Mouse (Mus musculus) MEL (cell line): ENCODE data around the gene Nfx1. TPM values are rescaled to one million over a fixed set of nuclear protein-coding genes. Genes with fewer than 3 reads are reported as not detected.

ENCODE experiments used
- DNase-seq: peaks from one replicate; pipeline ENCODE4 v3.0.0; 2011; ENCODE audit warnings: low read depth, low spot score
- H3K27ac ChIP-seq: 2 replicates; pipeline ENCODE4 v1.5.1; 2012; ENCODE audit warnings: low read depth, mild to moderate bottlenecking, control low read depth, low read length, moderate library complexity; ENCODE audit not compliant: control insufficient read depth
- H3K27me3 ChIP-seq, 2 experiments: fragments of 150-350 bp in 1 of 2; sonication (generic) in 1 of 2; 2 replicates each; pipeline ENCODE4 v1.6.1; 2012; ENCODE audit warnings: low read length in 2 of 2, mild to moderate bottlenecking in 2 of 2, improper control_type of control experiment in 1 of 2, moderate library complexity in 1 of 2; ENCODE audit not compliant: insufficient read depth in 2 of 2, control insufficient read depth in 1 of 2
- H3K36me3 ChIP-seq, 2 experiments: 2 replicates each; pipeline ENCODE4 v1.6.1; 2012 to 2014; ENCODE audit warnings: low read length in 2 of 2, improper control_type of control experiment in 1 of 2, inconsistent platforms in 1 of 2, mild to moderate bottlenecking in 1 of 2; ENCODE audit not compliant: insufficient read depth in 2 of 2, control insufficient read depth in 1 of 2
- H3K4me1 ChIP-seq, 2 experiments: fragments of 150-350 bp in 1 of 2; sonication (generic) in 1 of 2; 2 replicates each; pipeline ENCODE4 v1.6.1; 2012; ENCODE audit warnings: low read length in 2 of 2, improper control_type of control experiment in 1 of 2, mild to moderate bottlenecking in 1 of 2; ENCODE audit not compliant: insufficient read depth in 2 of 2, control insufficient read depth in 1 of 2
- H3K4me3 ChIP-seq, 2 experiments: fragments of 150-350 bp in 1 of 2; sonication (generic) in 1 of 2; 2 replicates each; pipeline ENCODE4 v1.5.1; 2012; ENCODE audit warnings: low read depth in 2 of 2, low read length in 2 of 2, mild to moderate bottlenecking in 2 of 2, moderate library complexity in 2 of 2, control low read depth in 1 of 2, improper control_type of control experiment in 1 of 2; ENCODE audit not compliant: control insufficient read depth in 1 of 2, insufficient read depth in 1 of 2
- H3K79me2 ChIP-seq: 2 replicates; pipeline ENCODE4 v1.6.1; 2012; ENCODE audit warnings: mild to moderate bottlenecking, low read length, moderate library complexity; ENCODE audit not compliant: control insufficient read depth, poor library complexity, insufficient read depth
- H3K9ac ChIP-seq: 2 replicates; pipeline ENCODE4 v1.6.1; 2012; ENCODE audit warnings: low read depth, mild to moderate bottlenecking, control low read depth, low read length, moderate library complexity; ENCODE audit not compliant: control insufficient read depth, poor library complexity, severe bottlenecking
- H3K9me3 ChIP-seq: fragments of 150-350 bp; sonication (generic); replicated peaks from 2 replicates; pipeline ENCODE4 v1.6.1; 2012; ENCODE audit warnings: mild to moderate bottlenecking, low read length, improper control_type of control experiment, moderate library complexity; ENCODE audit not compliant: insufficient read depth
- CHD2 ChIP-seq: IDR thresholded peaks from 2 replicates; pipeline ENCODE4 v1.6.1; 2011; ENCODE audit warnings: low read length, improper control_type of control experiment
- CTCF ChIP-seq, 3 experiments: IDR thresholded peaks in 2 of 3; conservative IDR thresholded peaks in 1 of 3; 2 replicates each; pipeline ENCODE4 v1.5.1; 2011 to 2012; ENCODE audit warnings: low read length in 3 of 3, low read depth in 2 of 3, mild to moderate bottlenecking in 2 of 3, improper control_type of control experiment in 1 of 3, inconsistent platforms in 1 of 3, mixed read lengths in 1 of 3, moderate library complexity in 1 of 3; ENCODE audit not compliant: control insufficient read depth in 1 of 3, insufficient read depth in 1 of 3, poor library complexity in 1 of 3, severe bottlenecking in 1 of 3
- E2F4 ChIP-seq: IDR thresholded peaks from 2 replicates; pipeline ENCODE4 v1.6.1; 2011; ENCODE audit warnings: low read depth, low read length, improper control_type of control experiment, borderline replicate concordance
- ELF1 ChIP-seq: IDR thresholded peaks from 2 replicates; pipeline ENCODE4 v1.6.1; 2014; ENCODE audit warnings: low read depth, mild to moderate bottlenecking, inconsistent platforms, low read length, improper control_type of control experiment, moderate library complexity
- EP300 ChIP-seq, 2 experiments: IDR thresholded peaks; 2 replicates each; pipeline ENCODE4 v1.6.1; 2011; ENCODE audit warnings: improper control_type of control experiment in 2 of 2, low read length in 2 of 2, low read depth in 1 of 2, mild to moderate bottlenecking in 1 of 2
- GABPA ChIP-seq: IDR thresholded peaks from 2 replicates; pipeline ENCODE4 v1.6.1; 2012; ENCODE audit warnings: low read depth, mild to moderate bottlenecking, inconsistent platforms, low read length, improper control_type of control experiment, moderate library complexity
- KAT2A ChIP-seq: conservative IDR thresholded peaks from 2 replicates; pipeline ENCODE4 v1.6.1; 2012; ENCODE audit warnings: low read depth, low read length, improper control_type of control experiment, inconsistent platforms
- MAFK ChIP-seq: IDR thresholded peaks from 2 replicates; pipeline ENCODE4 v1.6.1; 2011; ENCODE audit warnings: low read depth, mild to moderate bottlenecking, low read length, improper control_type of control experiment, borderline replicate concordance
- MAX ChIP-seq: IDR thresholded peaks from 2 replicates; pipeline ENCODE4 v1.6.1; 2011; ENCODE audit warnings: low read length, improper control_type of control experiment
- MAZ ChIP-seq: IDR thresholded peaks from 2 replicates; pipeline ENCODE4 v1.6.1; 2012; ENCODE audit warnings: low read depth, mild to moderate bottlenecking, inconsistent platforms, low read length, improper control_type of control experiment
- MEF2A ChIP-seq: IDR thresholded peaks from 2 replicates; pipeline ENCODE4 v1.6.1; 2014; ENCODE audit warnings: low read depth, mild to moderate bottlenecking, inconsistent platforms, low read length, improper control_type of control experiment; ENCODE audit not compliant: poor library complexity, insufficient replicate concordance, severe bottlenecking; ENCODE audit errors: extremely low read depth
- MXI1 ChIP-seq: IDR thresholded peaks from 2 replicates; pipeline ENCODE4 v1.6.1; 2011; ENCODE audit warnings: mild to moderate bottlenecking, low read depth, low read length, improper control_type of control experiment
- MYB ChIP-seq: IDR thresholded peaks from 2 replicates; pipeline ENCODE4 v1.6.1; 2011; ENCODE audit warnings: mild to moderate bottlenecking, low read depth, low read length, improper control_type of control experiment
- NRF1 ChIP-seq: IDR thresholded peaks from 2 replicates; pipeline ENCODE4 v1.6.1; 2014; ENCODE audit warnings: low read depth, mild to moderate bottlenecking, inconsistent platforms, low read length, improper control_type of control experiment, moderate library complexity; ENCODE audit not compliant: poor library complexity, insufficient read depth, severe bottlenecking
- POLR2A ChIP-seq, 2 experiments: IDR thresholded peaks; 2 replicates each; pipeline ENCODE4 v1.6.1; 2011 to 2012; ENCODE audit warnings: low read length in 2 of 2, mild to moderate bottlenecking in 2 of 2, control low read depth in 1 of 2, improper control_type of control experiment in 1 of 2, low read depth in 1 of 2, moderate library complexity in 1 of 2; ENCODE audit not compliant: control insufficient read depth in 1 of 2, insufficient read depth in 1 of 2, poor library complexity in 1 of 2
- RAD21 ChIP-seq: IDR thresholded peaks from 2 replicates; pipeline ENCODE4 v1.6.1; 2011; ENCODE audit warnings: mild to moderate bottlenecking, low read depth, low read length, improper control_type of control experiment
- UBTF ChIP-seq: IDR thresholded peaks from 2 replicates; pipeline ENCODE4 v1.6.1; 2012; ENCODE audit warnings: low read depth, mild to moderate bottlenecking, inconsistent platforms, low read length, improper control_type of control experiment, moderate library complexity, borderline replicate concordance; ENCODE audit not compliant: insufficient read depth
- USF1 ChIP-seq: IDR thresholded peaks from 2 replicates; pipeline ENCODE4 v1.6.1; 2014; ENCODE audit warnings: low read depth, mild to moderate bottlenecking, inconsistent platforms, low read length, improper control_type of control experiment, moderate library complexity
- ZMIZ1 ChIP-seq: IDR thresholded peaks from 2 replicates; pipeline ENCODE4 v1.6.1; 2012; ENCODE audit warnings: low read depth, mild to moderate bottlenecking, inconsistent platforms, low read length, improper control_type of control experiment, moderate library complexity
- polyA plus RNA-seq, 2 experiments: library from polyadenylated mRNA; stranded (reverse) in 1 of 2; unstranded in 1 of 2; fragments of >175 nt in 1 of 2; fragments of >200 nt in 1 of 2; gene quantifications; 2 replicates each; pipeline versions ENCODE4 v1.2.1 to v1.2.4; 2012; ENCODE audit warnings: low replicate concordance in 2 of 2, low read depth in 1 of 2; ENCODE audit not compliant: insufficient read length in 2 of 2, insufficient read depth in 1 of 2, missing spikeins in 1 of 2
- total RNA-seq: library from RNA; depleted of rRNA; stranded (reverse); fragments of 300-350 nt; gene quantifications from 2 replicates; pipeline ENCODE4 v1.2.3, GENCODE M21; 2012

Gene Nfx1
- total and polyA plus RNA-seq, 3 experiments: 54.9 to 72.6 TPM; not detected in 1

DNA sequence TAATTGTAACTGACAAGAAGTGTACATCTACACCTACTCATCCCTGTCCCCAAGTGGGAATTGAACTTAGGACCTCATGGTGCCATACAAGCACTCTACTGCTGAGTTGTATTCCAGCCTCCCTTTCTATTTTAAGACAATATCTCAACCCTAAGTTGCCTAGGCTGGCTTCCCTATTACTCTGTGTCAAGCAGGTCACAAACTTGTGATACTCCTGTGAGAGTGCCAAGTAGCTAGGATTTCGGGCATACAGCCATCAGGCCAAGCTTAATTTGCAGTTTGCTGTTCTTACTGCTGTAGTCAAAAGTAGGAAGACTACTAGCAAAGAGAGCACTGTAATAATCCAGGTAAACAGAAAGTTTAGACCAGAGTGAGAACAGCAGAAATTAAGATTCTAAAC lies 13.0 kb downstream of the Nfx1 start:
- H3K9me3 ChIP-seq: no peaks in the 10 kb centered on the region
- no peak for DNase-seq
- no peak for TF ChIP-seq CHD2
- no peak for TF ChIP-seq USF1
- TF ChIP-seq MEF2A: no peak
- no peak for TF ChIP-seq RAD21
- TF ChIP-seq KAT2A: no peak
- no peak for TF ChIP-seq POLR2A (IDR thresholded peaks at IDR 0.05; ENCODE audit: control insufficient read depth in 1 of 2, insufficient read depth in 1 of 2, low read depth in 1 of 2, low read length in 2 of 2, poor library complexity in 1 of 2)
- TF ChIP-seq MAFK: no peak
- TF ChIP-seq ELF1: no peak
- no peak for TF ChIP-seq EP300 (IDR thresholded peaks at IDR 0.05; ENCODE audit: low read depth in 1 of 2, low read length in 2 of 2)
- no peak for TF ChIP-seq MXI1
- TF ChIP-seq GABPA: no peak
- no peak for TF ChIP-seq CTCF (IDR thresholded peaks at IDR 0.05 in 2 of 3, conservative IDR thresholded peaks at IDR 0.05 in 1 of 3; ENCODE audit: control insufficient read depth in 1 of 3, insufficient read depth in 1 of 3, low read depth in 2 of 3, low read length in 3 of 3, poor library complexity in 1 of 3, severe bottlenecking in 1 of 3)
- TF ChIP-seq MAX: no peak
- TF ChIP-seq MAZ: no peak
- no peak for TF ChIP-seq MYB
- peaks cover 22 to 48% of the 10 kb centered on the region in 2 experiments for H3K36me3 ChIP-seq
- no peak overlapping the region for H3K9ac ChIP-seq
- no peak overlapping the region for H3K4me3 ChIP-seq
- H3K27me3 ChIP-seq: no peaks in the 10 kb centered on the region
- peaks cover 2 to 13% of the 10 kb centered on the region in 2 experiments; a peak in 2 of 4 replicates for H3K4me1 ChIP-seq
- H3K79me2 ChIP-seq: peaks cover 17% of the 10 kb centered on the region
- H3K27ac ChIP-seq: no peak overlapping the region

DNA sequence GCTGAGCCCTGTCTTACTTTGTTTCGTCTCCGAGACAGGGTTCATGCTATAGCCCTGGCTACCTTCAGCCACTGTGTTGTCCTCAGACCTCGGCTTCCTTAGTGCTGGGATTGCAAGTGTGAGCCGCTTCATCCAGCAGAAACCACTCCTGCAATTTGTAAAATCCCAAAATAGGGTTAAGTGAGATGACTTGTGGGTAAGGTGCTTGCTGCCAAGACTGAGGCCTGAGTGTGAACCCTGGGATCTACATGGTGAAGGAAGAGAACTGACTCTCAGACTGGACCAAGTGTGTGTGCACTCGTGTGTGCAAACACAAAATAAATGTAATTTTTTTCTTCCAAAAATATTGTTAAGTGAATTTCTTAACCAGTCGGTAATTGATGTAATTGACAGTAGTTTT lies 18.9 kb downstream of the Nfx1 start:
- DNase-seq: no peak
- Histone ChIP-seq H3K27me3 (no peaks in the 10 kb centered on the region), H3K4me1 (no peaks in the 10 kb centered on the region), H3K36me3 (peaks cover 0 to 55% of the 10 kb centered on the region in 2 experiments; a peak in 2 of 4 replicates), H3K9ac (no peak overlapping the region), H3K9me3 (no peaks in the 10 kb centered on the region), H3K27ac (no peak overlapping the region), H3K79me2 (no peaks in the 10 kb centered on the region), H3K4me3 (no peak overlapping the region)
- TF ChIP-seq NRF1 (no peak), MXI1 (no peak), MYB (no peak), UBTF (no peak), ZMIZ1 (no peak), MAFK (no peak), E2F4 (no peak)
